Mouse (Mus musculus) left cerebral cortex, adult 9 months (tissue): Measurements from ENCODE around the gene Fgd2.
"Not testable (repeated sequence)": the region's sequence is repeated elsewhere in the genome, so short reads cannot be mapped to it uniquely, and the experiment has no call there.

ENCODE experiments used
- DNase-seq, 2 experiments: peaks; one replicate each; pipeline ENCODE4 v3.0.0; 2022; ENCODE audit warnings: low spot score in 2 of 2

Gene Fgd2

GRCm38 (mm10) chr17:29336266-29336990 is 24.3 kb upstream of the Fgd2 start:
- DNase-seq = no peak

- no peak for DNase-seq
Measured at GRCm38 (mm10) chr17:29337979-29338823, 22.5 kb upstream of the Fgd2 start.

GRCm38 (mm10) chr17:29339170-29339768 is 21.4 kb upstream of the Fgd2 start:
- DNase-seq = no peak

- DNase-seq = no peak
Measured at GRCm38 (mm10) chr17:29340406-29341261, 20.1 kb upstream of the Fgd2 start.

GRCm38 (mm10) chr17:29341591-29342003 is 19.1 kb upstream of the Fgd2 start:
- no peak for DNase-seq

- DNase-seq = no peak
Measured at GRCm38 (mm10) chr17:29342010-29342910, 18.5 kb upstream of the Fgd2 start.

- no peak for DNase-seq
Measured at GRCm38 (mm10) chr17:29343241-29343640, 17.5 kb upstream of the Fgd2 start.

GRCm38 (mm10) chr17:29345272-29345671 is 15.4 kb upstream of the Fgd2 start:
- DNase-seq = no peak

GRCm38 (mm10) chr17:29346496-29347125 is 14.1 kb upstream of the Fgd2 start:
- DNase-seq = peak in 1 of 2 experiments; percentile 73

GRCm38 (mm10) chr17:29347126-29347644 is 13.5 kb upstream of the Fgd2 start:
- no peak for DNase-seq

- peak; percentile 89 to 97 for DNase-seq
Measured at GRCm38 (mm10) chr17:29347645-29348256, 13.0 kb upstream of the Fgd2 start, which contains the start of gene Mtch1. Gene Mtch1, minus strand, starts transcription at chr17:29347934.

- no peak for DNase-seq
Measured at GRCm38 (mm10) chr17:29348996-29349395, 11.7 kb upstream of the Fgd2 start.

GRCm38 (mm10) chr17:29351056-29351455 is 9.7 kb upstream of the Fgd2 start:
- not testable (repeated sequence) for DNase-seq

GRCm38 (mm10) chr17:29355461-29355840 is 5.3 kb upstream of the Fgd2 start:
- DNase-seq = no peak

GRCm38 (mm10) chr17:29355841-29356478 is 4.8 kb upstream of the Fgd2 start:
- no peak for DNase-seq

- DNase-seq = no peak
Measured at GRCm38 (mm10) chr17:29356479-29356856, 4.2 kb upstream of the Fgd2 start.

- DNase-seq = no peak
Measured at GRCm38 (mm10) chr17:29356882-29357281, 3.8 kb upstream of the Fgd2 start.

GRCm38 (mm10) chr17:29358928-29359327 is 1.8 kb upstream of the Fgd2 start:
- no peak for DNase-seq
